Mouse (Mus musculus): ENCODE measurements around the gene Oxct2b. TPM values are rescaled to one million over a fixed set of nuclear protein-coding genes. Genes with fewer than 3 reads are reported as not detected.
"Not testable (repeated sequence)": the region's sequence is repeated elsewhere in the genome, so short reads cannot be mapped to it uniquely, and the experiment has no call there.

Gene Oxct2b
- polyA plus RNA-seq, 2 experiments from 2014 or later: not detected

GRCm38 (mm10) chr4:123114651-123115050 is 1.4 kb upstream of the Oxct2b start:
- not testable (repeated sequence) for ATAC-seq

- not testable (repeated sequence) for ATAC-seq
Observed at GRCm38 (mm10) chr4:123116640-123117039, 574 bp downstream of the Oxct2b start.

DNA sequence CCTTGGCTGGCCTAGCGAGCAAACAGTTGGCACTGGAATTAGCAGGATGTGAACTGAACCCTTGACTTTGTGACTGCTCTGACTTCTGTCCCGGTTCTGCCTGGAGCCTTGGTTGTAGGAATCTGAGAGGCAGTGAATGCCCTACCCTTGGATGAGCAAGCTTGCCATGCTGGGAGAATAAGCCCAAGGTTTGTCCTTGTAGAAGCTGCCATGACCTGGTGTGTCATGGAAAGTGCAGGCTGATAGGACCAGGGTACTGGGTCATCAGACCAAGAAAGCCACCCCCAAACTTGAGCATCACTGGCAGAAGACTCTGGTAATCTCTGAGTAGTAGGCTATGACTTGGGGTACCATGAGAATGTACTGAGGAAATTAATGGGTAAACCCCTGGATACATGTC is 5.2 kb downstream of the Oxct2b start:
- no peak for ATAC-seq

- no peak for ATAC-seq
Observed at GRCm38 (mm10) chr4:123126626-123127025, 10.6 kb downstream of the Oxct2b start.

DNA sequence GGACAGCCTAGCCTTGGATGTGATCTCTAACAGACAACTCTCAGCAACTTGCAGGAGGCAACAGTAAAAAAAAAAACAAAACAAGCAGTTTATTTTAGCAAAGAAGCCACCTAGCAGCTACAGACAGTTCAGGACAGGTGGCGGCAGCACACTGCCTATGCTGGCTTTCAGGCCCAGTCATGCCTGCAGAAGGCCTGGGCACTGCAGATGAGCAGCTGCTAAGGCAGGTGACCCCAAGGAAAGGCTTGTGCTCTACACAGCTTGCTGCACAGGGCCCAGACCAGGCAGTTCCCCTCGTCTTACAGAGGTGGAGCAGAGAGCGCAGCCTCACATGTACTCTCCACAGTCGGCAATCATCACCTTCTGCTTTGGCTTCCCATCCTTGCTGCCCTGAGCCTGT is 11.0 kb downstream of the Oxct2b start:
- no peak for ATAC-seq

DNA sequence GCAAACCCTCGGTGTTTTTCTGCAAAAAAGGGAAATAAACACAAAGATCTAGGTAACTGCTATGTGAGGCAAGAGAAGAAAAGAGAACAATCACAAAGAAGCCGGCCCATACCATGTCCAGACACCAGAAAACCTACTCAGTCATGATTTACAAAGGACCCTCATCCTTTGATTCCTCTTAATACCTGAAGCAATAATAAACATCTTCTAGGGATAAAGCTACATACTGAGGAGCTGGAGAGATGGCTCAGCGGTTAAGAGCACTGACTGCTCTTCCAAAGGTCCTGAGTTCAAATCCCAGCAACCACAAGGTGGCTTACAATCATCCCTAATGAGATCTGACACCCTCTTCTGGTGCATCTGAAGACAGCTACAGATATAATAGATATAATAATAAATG is 21.5 kb downstream of the Oxct2b start:
- ATAC-seq: no peak

DNA sequence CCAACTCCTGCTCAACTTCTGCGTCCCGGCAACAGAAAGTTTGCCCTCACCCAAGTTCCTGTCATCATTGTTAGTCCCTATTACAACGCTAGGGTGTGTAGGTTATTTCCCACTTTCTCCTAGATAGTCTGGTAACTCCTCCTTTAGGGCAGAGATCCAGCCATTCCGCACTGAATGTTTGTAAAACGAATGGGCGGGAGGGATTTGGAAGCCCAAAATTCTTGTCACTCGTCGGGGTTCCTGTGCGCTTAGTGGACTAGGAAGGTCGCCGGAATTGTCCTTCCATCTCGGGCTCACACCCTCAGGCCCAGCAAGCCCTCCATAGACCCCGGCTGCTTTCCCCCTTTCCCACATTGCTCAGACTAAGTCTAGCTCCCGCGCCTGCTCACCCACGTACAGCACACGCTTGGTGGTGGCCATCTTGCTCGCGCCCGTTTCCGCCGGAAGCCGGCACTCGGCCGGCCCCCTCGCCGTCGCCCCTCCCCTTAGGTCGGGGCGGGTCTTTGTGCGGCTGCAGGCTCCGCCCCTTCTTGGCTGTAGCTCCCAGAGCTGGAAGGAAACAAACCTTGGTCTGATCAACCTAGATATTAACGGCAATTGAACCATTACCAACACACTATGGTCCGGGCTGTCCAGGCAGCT is 23.6 kb downstream of the Oxct2b start, which contains the start of gene Ppie:
Gene Ppie (minus strand): TSS at position 439 of the 642 bp plus-strand sequence.
- ATAC-seq: peak; percentile 96

DNA sequence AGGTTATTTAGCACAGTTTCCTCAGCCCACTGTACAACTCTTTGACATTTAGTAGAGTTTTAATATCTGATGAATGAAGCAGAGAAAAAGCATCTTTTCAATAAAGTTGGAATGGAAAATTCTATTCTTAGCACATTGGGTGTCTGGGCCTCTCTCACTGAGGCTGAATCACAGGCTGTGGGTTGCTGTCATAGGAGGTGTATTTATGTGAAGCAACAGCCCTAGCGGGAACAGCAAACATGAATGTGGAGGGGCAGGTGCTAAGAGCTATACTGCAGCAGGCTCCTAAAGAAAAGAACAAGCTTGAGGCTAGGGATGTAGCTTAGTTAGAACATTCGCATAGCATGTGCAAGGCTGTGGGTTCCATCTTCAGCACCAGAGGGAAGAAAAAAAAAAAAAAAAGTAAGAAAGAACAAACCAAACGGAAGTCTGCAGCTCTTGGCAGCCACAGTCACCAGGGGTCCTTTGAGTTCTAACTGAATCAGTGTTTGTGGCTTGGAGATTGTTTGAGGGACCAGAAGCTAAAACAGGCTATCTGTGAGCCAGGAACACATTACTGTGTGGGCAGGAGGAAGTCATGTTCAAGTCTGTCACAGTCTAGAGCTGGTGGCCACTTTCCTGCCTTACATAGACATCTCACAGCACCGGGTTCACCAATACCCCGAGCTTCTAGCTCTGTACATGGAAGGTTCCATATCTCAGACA is 31.5 kb downstream of the Oxct2b start:
- peak; percentile 28 for ATAC-seq

- no peak for ATAC-seq
Observed at GRCm38 (mm10) chr4:123152003-123152402, 35.9 kb downstream of the Oxct2b start.

- no peak for ATAC-seq
Observed at GRCm38 (mm10) chr4:123152976-123153375, 36.9 kb downstream of the Oxct2b start.

DNA sequence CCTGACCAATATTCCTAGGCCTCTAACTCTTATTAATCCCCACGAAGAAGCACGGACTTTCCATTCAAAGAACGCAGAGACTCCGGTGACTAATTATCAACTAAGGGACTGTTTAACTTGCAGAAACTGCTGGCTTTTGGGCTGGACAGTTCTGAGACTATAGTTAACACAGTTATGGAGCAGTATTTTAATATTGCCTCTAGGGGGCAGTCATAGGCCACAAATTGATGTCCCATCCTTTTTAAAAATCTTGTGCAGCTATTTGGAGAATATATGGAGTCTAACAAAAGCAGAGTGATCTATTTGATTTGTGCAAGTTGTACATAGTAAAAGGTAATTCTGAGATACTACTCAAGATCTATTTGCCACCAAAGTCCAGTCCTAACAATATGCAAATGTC is 38.9 kb downstream of the Oxct2b start:
- ATAC-seq: no peak

DNA sequence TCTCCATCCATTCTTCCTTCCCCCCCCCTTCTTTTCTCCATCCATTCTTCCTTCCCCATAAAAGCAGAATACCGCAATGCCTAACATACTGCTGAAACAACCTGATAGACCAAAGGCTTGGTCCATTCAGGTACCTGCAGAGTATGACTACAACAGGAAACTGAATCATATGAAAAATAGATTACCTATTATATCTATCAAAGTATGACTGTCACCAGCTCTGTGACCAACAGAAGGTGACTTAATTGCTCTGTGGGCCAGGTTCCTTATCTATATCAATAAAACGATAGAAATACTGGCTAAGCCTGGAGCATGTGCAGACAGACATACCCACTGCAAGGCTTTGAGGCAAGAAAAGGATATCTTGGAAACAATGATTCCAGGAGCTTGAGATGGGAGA is 39.4 kb downstream of the Oxct2b start:
- no peak for ATAC-seq

GRCm38 (mm10) chr4:123155840-123156239 is 39.8 kb downstream of the Oxct2b start:
- ATAC-seq: no peak

DNA sequence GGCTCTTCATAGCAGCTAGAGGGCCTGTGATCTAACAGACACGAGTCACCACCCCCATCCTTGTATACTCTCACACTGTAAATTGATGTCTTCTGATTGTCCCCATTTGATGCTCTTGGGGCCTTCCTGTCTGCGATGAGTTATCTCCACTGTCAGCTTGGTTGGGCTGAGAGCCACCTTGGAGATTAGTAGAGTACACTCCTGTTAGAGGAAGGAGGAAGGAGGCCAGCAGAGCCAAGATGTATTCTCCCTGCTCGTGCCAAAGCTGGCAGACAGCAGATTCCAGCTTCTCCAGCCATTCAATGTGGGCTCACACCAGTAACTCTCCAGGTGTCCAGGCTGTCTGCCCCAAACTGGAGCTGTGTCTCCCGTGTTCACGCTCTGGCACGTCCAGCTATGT is 44.5 kb downstream of the Oxct2b start:
- no peak for ATAC-seq

GRCm38 (mm10) chr4:123161251-123161650 is 45.2 kb downstream of the Oxct2b start:
- not testable (repeated sequence) for ATAC-seq

DNA sequence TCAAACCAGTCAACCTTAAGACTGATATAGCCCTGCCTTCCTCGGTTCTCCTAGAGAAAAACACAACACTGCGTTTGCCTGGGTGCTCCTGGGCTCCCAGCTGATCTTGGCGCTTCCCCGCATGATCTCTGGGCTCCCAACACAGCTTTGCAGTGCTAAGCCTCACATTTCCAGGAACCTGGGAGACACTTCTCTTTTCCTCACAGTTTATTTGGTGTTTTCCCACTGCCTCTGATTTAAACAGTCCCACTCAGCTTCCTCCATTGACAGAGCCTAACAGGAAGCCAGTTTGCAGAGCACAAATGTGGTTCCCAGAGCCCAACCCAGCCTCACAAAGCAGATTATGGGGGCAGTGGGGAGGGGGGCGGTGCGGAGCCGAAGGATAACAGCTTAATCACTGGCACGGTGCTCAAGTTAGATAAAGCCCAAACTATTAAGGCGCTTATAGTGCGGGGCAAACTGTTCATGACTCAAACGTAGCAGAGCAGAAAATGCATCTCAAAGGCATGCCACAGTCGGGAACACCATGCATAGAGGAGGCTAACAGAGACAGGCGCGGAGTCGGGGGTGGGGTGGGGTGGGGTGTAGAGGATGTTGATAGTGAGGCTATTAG is 46.3 kb downstream of the Oxct2b start:
- no peak for ATAC-seq

- no peak for ATAC-seq
Observed at GRCm38 (mm10) chr4:123164157-123164556, 48.1 kb downstream of the Oxct2b start.

Other genes starting within 250 kb of the Oxct2b start
- gene Cap1, start 230.2 kb upstream of the Oxct2b start, polyA plus RNA-seq (2017; shearing (Covaris generic)): 100 to 1,000 TPM; 373 to 385 TPM
- gene Mfsd2a, start 155.1 kb upstream of the Oxct2b start, polyA plus RNA-seq (2017; shearing (Covaris generic)): 1 to 10 TPM; 1.3 to 1.6 TPM
- gene Mycl, start 120.6 kb upstream of the Oxct2b start, polyA plus RNA-seq (2017; shearing (Covaris generic)): not detected
- 10 to 100 TPM; 16.5 to 17.2 TPM for gene Trit1, start 99.7 kb upstream of the Oxct2b start, polyA plus RNA-seq (2017; shearing (Covaris generic))
- gene Bmp8b, start 11.1 kb upstream of the Oxct2b start, polyA plus RNA-seq (2017; shearing (Covaris generic)): under 1 TPM in 1 of 2 experiments, not detected in 1; 0.20 TPM
- 10 to 100 TPM; 53.6 to 68.7 TPM for gene Ppie, start 23.7 kb downstream of the Oxct2b start, polyA plus RNA-seq (2017; shearing (Covaris generic))
- gene Hpcal4, start 67.0 kb downstream of the Oxct2b start, polyA plus RNA-seq (2017; shearing (Covaris generic)): not detected
- not detected for gene Nt5c1a, start 85.2 kb downstream of the Oxct2b start, polyA plus RNA-seq (2017; shearing (Covaris generic))
- gene Heyl, start 117.3 kb downstream of the Oxct2b start, polyA plus RNA-seq (2017; shearing (Covaris generic)): not detected
- 10 to 100 TPM; 15.3 to 22.6 TPM for gene Pabpc4, start 146.1 kb downstream of the Oxct2b start, polyA plus RNA-seq (2017; shearing (Covaris generic))
- gene Oxct2a, start 207.4 kb downstream of the Oxct2b start, polyA plus RNA-seq (2017; shearing (Covaris generic)): not detected
- not detected for gene Bmp8a, start 227.0 kb downstream of the Oxct2b start, polyA plus RNA-seq (2017; shearing (Covaris generic))

Data from activated CD4-positive, CD25-positive, alpha-beta regulatory T cell, adult 4 months (primary cell).